Mouse (Mus musculus) left cerebral cortex, postnatal 36 days (tissue): ENCODE data around the gene Tlnrd1. TPM values are rescaled to one million over a fixed set of nuclear protein-coding genes. Genes with fewer than 3 reads are reported as not detected.

Source experiments
- DNase-seq, 2 experiments: peaks; one replicate each; pipeline ENCODE4 v3.0.0; 2021 to 2022; ENCODE audit warnings: low spot score in 2 of 2, mixed read lengths in 1 of 2
- intact Hi-C: fragments of 180-260 bp; cut with DNase I; formaldehyde crosslinking; loops from one replicate; pipeline ENCODE4 v1.15.1; 2025
- total RNA-seq, 2 experiments: library from RNA; stranded (reverse); gene quantifications; 2 replicates each; pipeline ENCODE4 v1.2.3; 2021

Gene Tlnrd1
- total RNA-seq, 2 experiments from 2014 or later, result 21.5 to 27.9 TPM

GRCm38 (mm10) chr7:83852381-83853380, 31.4 kb downstream of the Tlnrd1 start:
- intact Hi-C loops, result no loop called here
- no peak for DNase-seq

- DNase-seq, result no peak
- intact Hi-C loops, result no loop called here
Measured at GRCm38 (mm10) chr7:83851569-83852380, 32.3 kb downstream of the Tlnrd1 start.

- intact Hi-C loops, result no loop called here
Measured at GRCm38 (mm10) chr7:83847187-83848075, 36.7 kb downstream of the Tlnrd1 start.

GRCm38 (mm10) chr7:83844807-83845206, 39.3 kb downstream of the Tlnrd1 start:
- intact Hi-C loops, result no loop called here
- no peak for DNase-seq

More at GRCm38 (mm10) chr7:83847187-83848075, 36.7 kb downstream of the Tlnrd1 start:
- no peak for DNase-seq

DNA sequence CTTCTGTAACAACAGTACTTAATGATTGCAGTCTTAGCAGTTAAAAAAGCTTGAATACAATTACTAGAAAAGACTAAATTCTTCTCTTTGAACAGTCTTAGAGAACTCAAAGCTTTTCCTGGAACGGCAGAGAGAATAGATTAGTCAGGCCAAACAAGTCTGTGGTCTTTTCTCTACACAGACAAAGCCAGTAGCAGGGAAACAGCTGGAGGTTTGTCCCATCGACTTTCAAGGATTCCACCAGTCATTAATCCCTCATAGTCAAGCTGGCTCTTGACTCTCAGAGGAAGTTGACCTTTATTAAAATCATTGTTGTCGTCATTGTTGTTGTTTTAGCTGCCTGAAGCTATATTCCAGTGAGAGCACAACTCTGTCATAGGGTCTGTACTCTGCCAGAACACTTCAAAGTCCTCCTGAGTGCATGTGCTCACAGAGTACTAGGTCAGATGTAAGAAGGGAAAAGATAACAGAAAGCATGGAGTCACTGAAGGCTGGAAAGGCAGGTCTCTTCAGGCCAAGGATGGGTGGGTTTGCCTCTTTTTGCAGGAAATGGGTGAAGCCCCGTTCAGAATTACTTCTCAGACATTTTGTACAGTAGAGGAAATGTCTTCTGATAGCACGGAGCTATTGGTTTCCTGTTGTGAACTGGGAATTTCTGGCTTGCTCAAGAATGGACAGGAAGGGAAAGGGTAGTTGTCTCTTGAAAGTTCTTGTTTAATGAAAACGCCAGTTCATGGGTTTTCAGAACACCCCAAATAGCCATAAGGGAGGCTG, 41.4 kb downstream of the Tlnrd1 start:
- intact Hi-C loops, result no loop called here
- DNase-seq, result no peak

- intact Hi-C loops, result no loop called here
- DNase-seq, result no peak
Measured at GRCm38 (mm10) chr7:83840076-83840475, 44.0 kb downstream of the Tlnrd1 start.

GRCm38 (mm10) chr7:83838525-83839224, 45.4 kb downstream of the Tlnrd1 start:
- intact Hi-C loops, result no loop called here
- DNase-seq, result no peak

Other genes starting within 250 kb of the Tlnrd1 start
- 1 to 10 TPM; 2.5 to 3.4 TPM for gene Il16, start 138.6 kb downstream of the Tlnrd1 start, total RNA-seq
- under 1 TPM in 1 of 2 experiments, not detected in 1; 0.59 TPM for gene Cfap161, start 89.4 kb downstream of the Tlnrd1 start, total RNA-seq
- 10 to 100 TPM; 55.9 to 60.9 TPM for gene Mesd, start 161 bp upstream of the Tlnrd1 start, total RNA-seq
- 10 to 100 TPM; 14.5 to 18.7 TPM for gene Cemip, start 202.2 kb upstream of the Tlnrd1 start, total RNA-seq